Mouse (Mus musculus) frontal cortex, postnatal 14 days (tissue): ENCODE results near the gene Colgalt2.

Experiments used
- DNase-seq, 2 experiments: peaks; one replicate each; pipeline ENCODE4 v3.0.0; 2022; ENCODE audit warnings: low spot score in 2 of 2

Colgalt2 gene

DNA sequence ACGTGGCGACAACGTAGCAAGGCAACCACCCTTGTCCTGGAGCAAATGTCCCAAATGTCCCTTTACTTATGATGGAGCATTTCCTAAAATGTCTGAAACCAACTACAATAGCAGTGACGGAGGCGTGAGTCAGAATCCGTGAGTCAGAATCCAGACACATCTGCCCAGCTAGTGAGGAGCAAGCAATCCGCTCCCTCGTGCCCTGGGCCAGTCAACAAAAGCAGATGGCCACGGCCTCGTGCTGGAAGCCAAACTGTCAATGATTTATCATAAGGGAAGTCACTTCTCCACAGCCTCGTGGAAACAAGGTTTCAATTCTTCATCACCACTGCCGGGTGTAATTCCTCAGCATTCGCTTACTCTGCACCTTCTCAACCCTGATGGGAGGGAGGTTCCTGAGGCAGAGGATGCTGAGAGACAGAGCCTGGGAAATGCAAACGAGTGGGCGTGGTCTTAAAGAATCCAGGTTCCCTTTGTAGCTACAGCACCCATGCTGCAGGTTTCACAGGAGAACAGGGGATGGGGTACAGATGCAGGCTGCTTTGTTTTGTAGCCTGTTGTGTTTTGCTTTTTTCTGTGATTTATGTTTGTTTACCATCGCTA lies 136.9 kb downstream of the Colgalt2 start:
- DNase-seq = no peak

DNA sequence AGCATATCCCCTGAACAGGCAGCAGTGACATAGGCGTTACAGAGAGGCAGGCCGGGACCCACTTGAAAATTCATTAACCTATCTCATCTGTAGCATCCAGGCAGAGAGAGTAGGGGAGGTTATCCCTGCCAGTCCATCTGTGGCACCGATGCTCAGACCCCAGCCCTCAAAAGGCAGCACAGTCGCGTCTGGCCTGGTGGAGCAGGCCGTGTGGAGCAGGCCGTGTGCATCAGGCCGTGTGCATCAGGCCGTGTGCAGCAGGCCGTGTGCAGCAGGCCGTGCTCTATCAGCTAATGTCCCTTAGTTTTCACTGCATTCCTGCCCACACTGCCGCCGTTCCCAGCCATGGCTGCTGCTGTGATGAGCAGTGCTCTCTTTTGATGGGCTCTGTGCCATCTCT lies 137.6 kb downstream of the Colgalt2 start:
- no peak for DNase-seq

DNA sequence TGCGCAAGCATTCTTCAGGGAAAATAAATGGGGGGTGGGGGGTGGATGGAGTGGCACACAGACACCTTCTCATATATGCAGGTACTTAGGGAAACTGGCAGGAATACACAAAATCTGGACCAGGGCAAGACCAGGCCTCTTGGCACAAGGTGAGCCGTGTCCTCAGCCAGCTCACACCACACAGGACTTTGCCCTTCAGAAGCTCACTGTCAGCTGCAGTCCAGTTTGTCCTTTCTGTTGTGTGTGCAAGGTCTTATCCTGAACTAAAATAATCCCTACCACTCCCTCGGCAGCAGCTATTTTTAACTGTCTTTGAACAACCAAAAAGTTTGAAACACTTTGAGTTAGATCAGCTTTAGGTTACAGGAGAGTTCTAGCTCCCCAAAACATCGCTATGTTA lies 139.2 kb downstream of the Colgalt2 start:
- DNase-seq = no peak

DNA sequence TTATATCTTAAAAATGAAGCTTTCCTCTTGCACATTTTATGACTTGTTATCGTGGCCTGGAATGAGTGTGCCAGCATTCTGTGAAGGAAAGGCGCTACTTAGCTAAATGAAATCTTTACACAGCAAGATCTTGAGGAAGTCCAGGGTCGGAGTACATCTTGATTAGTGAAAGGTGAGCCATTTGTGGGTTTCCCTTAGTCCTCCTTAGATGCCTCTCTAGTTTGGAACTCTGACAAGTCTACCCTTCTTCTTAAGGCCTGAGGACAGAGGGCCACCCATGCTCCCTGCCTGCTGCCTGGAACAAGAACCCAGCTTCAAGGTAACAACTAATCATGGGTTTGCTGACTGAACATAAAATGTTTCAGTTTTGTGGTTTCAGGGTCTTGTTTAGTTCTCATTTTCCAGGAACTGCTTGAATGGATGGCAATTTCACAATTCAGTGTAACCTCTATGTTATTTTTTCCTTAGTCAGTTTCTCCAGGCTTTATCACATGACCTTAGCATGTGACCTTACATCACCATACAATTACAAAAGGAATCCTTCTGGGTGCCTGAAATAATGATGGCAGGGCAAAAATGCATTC lies 140.8 kb downstream of the Colgalt2 start:
- DNase-seq = no peak

DNA sequence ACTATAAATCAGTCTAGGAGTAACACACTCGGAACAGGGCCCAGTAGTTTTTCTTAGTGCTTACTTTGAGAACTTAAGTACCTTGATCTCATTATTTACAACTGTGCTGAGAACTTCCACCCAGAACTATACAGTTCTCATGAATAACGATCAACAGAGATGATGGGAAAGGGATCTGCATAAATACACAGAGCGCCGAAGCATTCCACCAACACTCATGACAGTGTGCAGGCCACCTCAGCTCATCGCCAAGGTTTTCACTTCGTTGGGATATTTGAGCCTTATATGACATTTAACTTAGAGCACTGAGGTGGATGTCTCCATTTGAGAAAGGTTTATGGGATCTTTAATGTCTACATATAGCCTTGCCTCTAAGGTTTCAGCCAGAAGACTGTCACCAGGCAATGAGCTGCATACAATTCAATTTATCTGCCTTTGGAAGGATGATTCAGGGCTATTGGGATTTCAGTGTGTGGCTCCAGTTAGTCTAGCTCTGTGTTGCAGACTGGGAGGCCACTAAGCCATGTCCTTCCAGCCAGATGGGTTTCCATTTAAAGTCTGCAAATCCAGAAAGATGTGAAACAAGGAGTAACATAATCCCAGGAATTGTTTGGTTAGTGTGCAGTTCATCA lies 143.2 kb downstream of the Colgalt2 start:
- no peak for DNase-seq

DNA sequence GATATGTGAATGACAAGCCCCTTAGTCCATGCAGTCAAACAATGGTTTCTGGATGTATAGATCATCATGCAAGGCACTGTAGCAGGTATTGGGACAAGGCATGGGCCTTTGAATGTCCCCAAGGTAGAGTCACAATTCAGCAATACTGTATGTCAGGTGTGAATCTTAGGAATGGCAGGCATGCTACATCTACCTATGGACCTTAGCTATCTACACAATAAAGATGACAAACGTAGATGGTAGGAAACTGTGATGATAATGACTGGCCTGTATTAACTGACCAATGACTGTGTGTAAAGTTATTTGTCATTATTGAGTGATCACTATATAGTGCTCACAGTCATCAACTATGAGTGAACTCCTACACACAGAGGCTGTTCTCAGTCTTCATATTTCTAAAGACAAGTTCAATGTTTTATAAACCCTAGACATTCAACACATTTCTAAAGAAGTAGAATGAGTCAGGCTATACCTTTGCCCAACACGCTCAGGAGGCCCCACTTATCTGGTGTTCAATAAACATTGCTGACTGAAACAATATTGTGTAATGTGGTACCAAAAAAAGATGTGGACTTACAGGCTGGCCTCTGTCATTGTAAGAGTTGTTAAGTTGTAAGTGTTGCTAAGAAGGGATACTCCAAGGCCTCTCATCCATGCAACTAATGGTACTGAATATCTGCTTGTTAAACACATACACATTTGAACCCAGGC lies 144.0 kb downstream of the Colgalt2 start:
- DNase-seq = no peak

DNA sequence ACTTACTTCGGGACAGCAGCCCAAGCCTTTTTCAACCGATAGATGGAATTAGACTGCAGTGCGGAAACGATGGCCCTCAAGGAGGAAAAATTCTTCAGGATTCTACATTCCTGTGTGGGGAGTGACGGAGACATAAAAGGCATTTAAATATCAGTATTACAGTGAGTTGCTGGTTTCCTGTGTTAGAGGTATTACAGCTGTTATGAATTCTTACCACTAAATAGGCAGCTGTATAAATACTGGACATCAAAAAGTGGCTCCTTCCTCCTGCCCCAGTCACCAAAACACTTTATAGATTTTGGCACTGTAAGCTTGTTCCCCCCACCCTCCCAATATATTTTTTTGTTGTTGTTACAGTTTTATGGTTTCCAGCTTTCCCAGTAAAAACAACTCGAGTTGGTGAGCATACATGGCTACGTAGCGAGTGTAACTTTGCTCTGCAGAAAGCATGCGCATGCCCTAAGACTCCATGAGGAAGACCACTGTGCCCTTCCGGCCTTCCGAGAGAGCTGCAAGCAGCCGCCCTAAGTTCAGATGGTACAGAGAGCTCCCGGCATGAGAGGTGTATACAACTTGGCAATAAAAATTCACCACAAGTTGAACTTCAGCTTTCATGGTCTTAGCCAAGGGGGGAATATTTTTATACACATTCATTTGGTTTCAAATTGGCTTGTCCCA lies 149.6 kb downstream of the Colgalt2 start:
- DNase-seq = no peak

DNA sequence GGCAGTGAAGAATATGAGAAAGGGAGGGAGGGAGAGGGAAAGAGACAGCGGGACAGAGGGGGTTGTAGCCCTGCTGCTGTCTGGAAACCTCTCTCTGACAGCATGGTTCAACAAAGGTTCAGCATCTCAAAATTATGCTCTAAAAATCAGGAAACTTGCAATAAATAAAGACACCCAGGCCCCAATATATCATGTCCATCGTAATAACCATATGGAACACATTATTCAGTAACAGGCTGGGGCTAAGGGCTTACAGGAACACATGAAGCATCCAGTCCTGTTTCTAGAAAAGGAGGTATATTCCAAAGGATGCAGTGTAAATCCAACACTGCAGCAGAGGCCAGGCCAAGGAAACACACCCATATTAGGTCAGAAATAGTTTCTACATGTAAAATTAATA lies 150.9 kb downstream of the Colgalt2 start:
- DNase-seq = no peak

DNA sequence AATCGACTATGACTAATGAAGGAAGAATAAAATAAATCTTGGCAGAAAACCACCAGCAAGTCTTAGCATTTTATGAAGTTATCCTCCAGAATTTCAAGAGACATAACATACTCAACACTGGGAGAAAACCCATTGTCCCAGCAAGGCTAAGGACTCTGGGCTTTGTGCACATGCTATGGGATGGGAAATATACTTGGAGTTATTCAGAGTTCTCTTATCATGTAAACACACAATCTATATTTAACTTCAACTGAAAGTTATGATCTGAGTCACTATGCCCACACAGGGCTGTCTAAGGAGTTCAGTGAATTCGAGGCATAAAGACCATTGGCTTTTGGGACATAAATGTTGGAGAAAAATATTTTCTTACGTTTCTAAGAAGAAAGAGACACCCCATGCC lies 151.3 kb downstream of the Colgalt2 start:
- no peak for DNase-seq

DNA sequence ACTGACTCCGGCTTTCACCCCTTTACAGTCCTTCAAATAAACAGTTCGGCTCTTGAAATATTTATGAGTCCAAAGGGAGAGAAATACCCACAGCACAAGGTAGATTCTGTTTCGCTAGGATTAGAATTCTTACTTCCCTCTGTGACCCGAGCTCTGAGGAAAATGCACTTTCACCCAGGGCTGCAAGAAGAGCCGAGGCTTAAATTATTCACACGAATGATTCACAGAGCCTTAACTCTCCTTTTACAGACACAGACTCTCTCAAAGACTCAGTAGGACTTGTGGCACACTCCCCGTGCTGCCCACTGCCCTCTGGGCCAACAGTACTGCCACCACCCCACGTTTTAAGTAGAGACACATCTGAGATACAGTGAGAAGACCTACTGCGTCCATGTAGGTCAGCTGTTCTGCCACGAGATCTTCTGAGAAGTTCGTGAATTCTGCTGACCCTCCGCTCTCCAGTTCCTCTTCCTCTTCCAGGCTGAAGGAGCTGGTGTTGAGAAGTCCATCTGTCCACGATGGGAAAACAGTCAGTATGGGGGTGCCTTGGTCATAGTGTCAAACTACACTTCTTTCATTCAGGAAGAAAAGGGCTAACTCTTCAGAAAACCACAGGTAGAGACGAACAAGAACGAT lies 154.4 kb downstream of the Colgalt2 start:
- DNase-seq = no peak

DNA sequence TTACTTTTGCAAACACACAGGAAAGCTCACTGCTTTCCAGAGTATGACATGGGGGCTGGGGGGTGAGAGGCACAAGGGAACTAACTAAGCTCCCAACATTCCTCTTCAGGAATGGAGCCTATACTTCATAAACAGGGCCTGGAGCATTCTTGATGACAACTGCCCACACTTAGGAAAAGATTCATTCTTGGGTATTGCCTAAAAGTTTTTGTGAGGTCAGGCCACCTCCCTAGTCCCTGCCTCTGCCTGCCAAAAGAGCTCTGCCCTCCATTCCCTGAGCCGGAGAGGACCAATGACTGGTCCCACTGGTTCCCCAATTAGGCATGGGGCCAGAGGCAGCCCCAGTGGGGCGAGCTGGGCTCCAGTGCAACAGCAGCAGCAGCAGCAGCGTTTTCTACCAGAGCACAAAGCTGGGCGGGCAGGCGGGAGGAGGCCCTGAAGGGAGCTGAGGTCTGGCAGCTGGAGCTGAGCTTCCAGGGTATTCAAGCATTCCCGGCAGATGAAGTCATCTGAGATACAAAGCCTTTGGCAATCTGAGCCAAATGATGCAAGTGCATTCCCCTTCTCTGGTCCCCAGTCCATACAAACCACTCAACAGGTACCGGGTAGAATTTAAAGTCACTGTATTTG lies 156.4 kb downstream of the Colgalt2 start:
- DNase-seq = peak in 1 of 2 experiments; percentile 49

DNA sequence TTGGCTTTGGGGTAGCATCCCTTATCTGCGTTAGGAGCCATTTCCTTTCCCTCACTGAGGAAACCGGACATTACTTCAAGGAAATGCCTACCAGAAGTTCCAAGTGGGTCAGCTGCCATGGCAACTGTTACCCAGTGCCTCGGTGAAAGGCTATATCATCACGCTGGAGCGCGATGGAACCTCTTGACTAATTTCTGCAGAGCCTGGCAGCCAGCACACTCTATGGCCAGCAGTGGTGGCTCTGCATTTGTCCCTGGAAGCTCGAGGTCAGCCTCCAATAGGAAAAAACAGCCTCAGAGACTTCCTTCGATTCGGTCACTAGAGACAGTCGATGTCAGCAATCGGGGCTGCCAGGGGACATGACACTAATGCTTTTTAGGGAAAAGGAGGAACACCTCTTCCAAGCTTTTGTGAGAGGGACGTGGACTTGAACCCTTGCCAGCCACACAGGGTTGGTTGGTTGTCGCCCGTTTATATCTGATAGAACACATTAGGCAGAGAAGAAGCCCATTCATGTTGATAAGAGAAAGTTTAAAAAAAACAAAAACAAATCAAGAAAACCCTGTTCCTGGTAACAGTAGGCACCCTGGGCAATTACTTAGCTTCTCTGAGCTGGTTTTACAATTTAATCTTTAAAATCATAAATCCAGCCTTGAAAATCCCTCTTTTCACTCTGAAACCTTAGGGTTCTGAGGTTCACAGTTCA lies 157.1 kb downstream of the Colgalt2 start:
- DNase-seq = no peak
